Comparison of ENCODE assay signal across 1 mouse cellular context in genomic region chr10:24789747-24790545, GRCm38 (mm10).
TF ChIP-seq lines count a peak whose summit lies in the region.

No protein-coding gene starts in this region.

TF ChIP-seq in MEL, 35 proteins besides CTCF, POLR2A, EP300 and RAD21 (continued from another document):
- TF ChIP-seq USF2 (IDR thresholded peaks at IDR 0.05; ENCODE audit: borderline replicate concordance in 1 of 2, insufficient read depth in 1 of 2, low read depth in 1 of 2, low read length in 2 of 2) = no peak
- TF ChIP-seq TBP (IDR thresholded peaks at IDR 0.05; ENCODE audit: low read depth, low read length) = no peak
- TF ChIP-seq ETS1 (IDR thresholded peaks at IDR 0.05; ENCODE audit: low read depth, low read length) = 0 out of 2 replicates have a peak, but pooled peaks have one; percentile 26
- no peak for TF ChIP-seq CHD2 (IDR thresholded peaks at IDR 0.05; ENCODE audit: low read length)
